Mouse (Mus musculus) layer of hippocampus, adult 18-20 months (tissue): ENCODE measurements at regions not wholly inside any gene's neighbourhood (a gene's known extent, or its start where the extent isn't known, plus 50 kb on each side); places are given as distances from the start of the nearest gene placed in this dataset.

Experiments
- DNase-seq, 2 experiments: peaks; one replicate each; pipeline ENCODE4 v3.0.0; 2022; ENCODE audit warnings: low spot score in 2 of 2

GRCm38 (mm10) chr2:144198326-144199051, 72.0 kb upstream of the Mgme1 start:
- DNase-seq, result no peak
